Mouse (Mus musculus): ENCODE measurements at regions not wholly inside any gene's neighbourhood (a gene's known extent, or its start where the extent isn't known, plus 50 kb on each side); places are given as distances from the start of the nearest gene placed in this dataset.

DNA sequence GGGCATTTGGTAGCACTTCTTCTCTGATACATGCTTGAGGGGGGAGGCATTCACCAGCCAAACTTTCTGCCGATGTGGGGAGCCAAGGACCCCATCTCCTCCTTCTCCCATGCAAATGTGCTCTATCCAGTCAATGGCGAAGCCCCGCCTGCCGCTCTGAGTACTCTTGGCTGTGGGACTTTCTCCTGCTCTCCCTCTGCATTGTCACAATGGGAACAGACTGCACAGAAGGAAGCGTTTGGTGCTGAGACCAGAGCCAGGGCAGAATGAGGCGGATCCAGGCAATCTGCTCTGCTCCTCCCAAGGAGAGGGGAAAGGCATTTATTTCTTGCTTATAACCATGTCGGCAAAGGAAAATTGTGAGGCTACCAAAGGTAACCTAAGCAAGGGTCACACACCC lies 123.1 kb downstream of the Sec61b start:
- TF ChIP-seq CTCF (IDR thresholded peaks at IDR 0.05; ENCODE audit: insufficient read depth, low read length): no peak
- no peak for TF ChIP-seq POLR2A (IDR thresholded peaks at IDR 0.05; ENCODE audit: borderline replicate concordance, extremely low read depth, low read depth, low read length)
